Mouse (Mus musculus): ENCODE measurements at regions not wholly inside any gene's neighbourhood (a gene's known extent, or its start where the extent isn't known, plus 50 kb on each side); places are given as distances from the start of the nearest gene placed in this dataset.

GRCm38 (mm10) chr7:98778929-98779328 is 56.0 kb upstream of the Wnt11 start:
- TF ChIP-seq GATA1 (IDR thresholded peaks at IDR 0.05; ENCODE audit: borderline replicate concordance, low read length), result no peak
- no peak for TF ChIP-seq FLI1 (IDR thresholded peaks at IDR 0.05; ENCODE audit: low read length)
